Mouse (Mus musculus) midbrain, embryonic 13.5 days (tissue): ENCODE measurements around the gene Pde4c. TPM values are rescaled to one million over a fixed set of nuclear protein-coding genes. Genes with fewer than 3 reads are reported as not detected.

ENCODE experiments used
- ATAC-seq: fragments of 200-750 bp; cut with Nextera tagmentation; 2 replicates; pipeline ENCODE4 v1.8.0; 2017; ENCODE audit warnings: mild to moderate bottlenecking, moderate TSS enrichment, moderate library complexity
- H3K27ac ChIP-seq: fragments of 300-500 bp; sonication (generic); 2 replicates; pipeline ENCODE4 v1.5.1; 2015; ENCODE audit warnings: inconsistent platforms, mild to moderate bottlenecking, moderate library complexity
- H3K27me3 ChIP-seq: fragments of 300-500 bp; sonication (generic); 2 replicates; pipeline ENCODE4 v1.6.1; 2015; ENCODE audit warnings: mild to moderate bottlenecking, inconsistent platforms
- H3K36me3 ChIP-seq: fragments of 300-500 bp; sonication (generic); 2 replicates; pipeline ENCODE4 v1.6.1; 2015; ENCODE audit warnings: mild to moderate bottlenecking, inconsistent platforms
- H3K4me1 ChIP-seq: fragments of 300-500 bp; sonication (generic); replicated peaks from 2 replicates; pipeline ENCODE4 v1.6.1; 2015; ENCODE audit warnings: inconsistent platforms
- H3K4me2 ChIP-seq: fragments of 300-500 bp; sonication (generic); replicated peaks from 2 replicates; pipeline ENCODE4 v1.6.1; 2015; ENCODE audit warnings: moderate library complexity, mild to moderate bottlenecking, inconsistent platforms
- H3K4me3 ChIP-seq: fragments of 300-500 bp; sonication (generic); replicated peaks from 2 replicates; pipeline ENCODE4 v1.5.1; 2015; ENCODE audit warnings: mild to moderate bottlenecking, inconsistent platforms
- H3K9ac ChIP-seq: fragments of 300-500 bp; sonication (generic); replicated peaks from 2 replicates; pipeline ENCODE4 v1.6.1; 2015; ENCODE audit warnings: mild to moderate bottlenecking, inconsistent platforms
- H3K9me3 ChIP-seq: fragments of 300-500 bp; sonication (generic); 2 replicates; pipeline ENCODE4 v1.6.1; 2016; ENCODE audit warnings: mild to moderate bottlenecking, inconsistent platforms
- WGBS: fragments of 180-500 bp; shearing (Covaris S2); methylation state at CpG from one replicate; pipeline ENCODE4 v1.1.7; 2015; 5-methylcytosine and 5-hydroxymethylcytosine counted together
- microRNA-seq: library from miRNA; unstranded; fragments of <30 nt; microRNA quantifications from one replicate; pipeline ENCODE4, GENCODE M21; 2016
- polyA plus RNA-seq: library from polyadenylated mRNA; unstranded; fragments of >200 nt; fragmentation: Nextera tagmentation; extraction: Ambion mirVana; gene quantifications from 2 replicates; pipeline ENCODE4 v1.2.1, GENCODE M21; 2015

Gene Pde4c
- polyA plus RNA-seq, 1 experiment from 2014 or later = 0.15 TPM

- WGBS = 6% methylated on average over 58 of the region's 58 CpGs
- ATAC-seq = peak; percentile 87
- peaks cover 23% of the 10 kb centered on the region for H3K36me3 ChIP-seq
- peak overlapping the region; percentile 77 for H3K4me2 ChIP-seq
- peak overlapping the region; percentile 92 for H3K27ac ChIP-seq
- H3K4me1 ChIP-seq = peaks cover 46% of the 10 kb centered on the region
- H3K9me3 ChIP-seq = no peaks in the 10 kb centered on the region
- H3K27me3 ChIP-seq = peaks cover 27% of the 10 kb centered on the region
- peak overlapping the region; percentile 57 for H3K4me3 ChIP-seq
- peak overlapping the region; percentile 77 for H3K9ac ChIP-seq
Observed at GRCm38 (mm10) chr8:70791975-70792691, 68.6 kb downstream of the Pde4c start.

GRCm38 (mm10) chr8:70792700-70793099, 69.2 kb downstream of the Pde4c start:
- ATAC-seq = peak; percentile 65

GRCm38 (mm10) chr8:70794215-70794614, 70.7 kb downstream of the Pde4c start:
- no peak for ATAC-seq
- Histone ChIP-seq H3K4me1 (peaks cover 57% of the 10 kb centered on the region), H3K27me3 (peaks cover 39% of the 10 kb centered on the region), H3K4me2 (no peak overlapping the region), H3K4me3 (no peak overlapping the region), H3K36me3 (peaks cover 3% of the 10 kb centered on the region; the same call in 1 of the 2 replicates), H3K9ac (no peak overlapping the region), H3K9me3 (no peaks in the 10 kb centered on the region), H3K27ac (no peak overlapping the region)
- 94% methylated on average over 2 of the region's 2 CpGs for WGBS

More at GRCm38 (mm10) chr8:70792700-70793099, 69.2 kb downstream of the Pde4c start:
- Histone ChIP-seq H3K9ac (peak overlapping the region; percentile 77), H3K4me2 (peak overlapping the region; percentile 77), H3K9me3 (no peaks in the 10 kb centered on the region), H3K36me3 (peaks cover 17% of the 10 kb centered on the region), H3K27me3 (peaks cover 30% of the 10 kb centered on the region), H3K4me3 (peak overlapping the region; percentile 57), H3K4me1 (peaks cover 52% of the 10 kb centered on the region), H3K27ac (peak overlapping the region; percentile 92)
- WGBS = under 1% methylated on average over 20 of the region's 20 CpGs

- no peak for ATAC-seq
- no peak overlapping the region for H3K27ac ChIP-seq
Observed at GRCm38 (mm10) chr8:70795370-70795769, 71.8 kb downstream of the Pde4c start.

GRCm38 (mm10) chr8:70796403-70797080, 73.0 kb downstream of the Pde4c start:
- Histone ChIP-seq H3K9me3 (no peaks in the 10 kb centered on the region), H3K4me2 (peak overlapping the region; percentile 80), H3K27me3 (peaks cover 51% of the 10 kb centered on the region), H3K9ac (peak overlapping the region; percentile 76), H3K36me3 (no peaks in the 10 kb centered on the region), H3K27ac (peak overlapping the region; percentile 39), H3K4me3 (peak overlapping the region; percentile 56), H3K4me1 (peaks cover 49% of the 10 kb centered on the region)
- 3% methylated on average over 49 of the region's 54 CpGs for WGBS
- ATAC-seq = peak; percentile 7; the same call in 1 of the 2 replicates

More at GRCm38 (mm10) chr8:70795370-70795769, 71.8 kb downstream of the Pde4c start:
- no peak overlapping the region for H3K9ac ChIP-seq
- H3K4me2 ChIP-seq = 0 out of 2 replicates have a peak overlapping the region, but pooled peaks have one; percentile 80
- 94% methylated on average over 2 of the region's 2 CpGs for WGBS
- peaks cover 44% of the 10 kb centered on the region for H3K27me3 ChIP-seq
- peaks cover 56% of the 10 kb centered on the region for H3K4me1 ChIP-seq
- H3K36me3 ChIP-seq = no peaks in the 10 kb centered on the region
- H3K9me3 ChIP-seq = no peaks in the 10 kb centered on the region
- H3K4me3 ChIP-seq = no peak overlapping the region

GRCm38 (mm10) chr8:70797081-70798070, 73.9 kb downstream of the Pde4c start:
- H3K27ac ChIP-seq = peak overlapping the region; percentile 39; the same call in 1 of the 2 replicates
- peaks cover 54% of the 10 kb centered on the region for H3K27me3 ChIP-seq
- under 1% methylated on average over 57 of the region's 57 CpGs for WGBS
- H3K9ac ChIP-seq = peak overlapping the region; percentile 76
- H3K4me3 ChIP-seq = peak overlapping the region; percentile 56
- peaks cover 44% of the 10 kb centered on the region for H3K4me1 ChIP-seq
- H3K9me3 ChIP-seq = no peaks in the 10 kb centered on the region
- peak; percentile 80 for ATAC-seq
- H3K36me3 ChIP-seq = no peaks in the 10 kb centered on the region
- peak overlapping the region; percentile 80 for H3K4me2 ChIP-seq

GRCm38 (mm10) chr8:70798281-70798680, 74.8 kb downstream of the Pde4c start:
- H3K4me1 ChIP-seq = peaks cover 36% of the 10 kb centered on the region
- H3K4me2 ChIP-seq = peak overlapping the region; percentile 80
- H3K9me3 ChIP-seq = no peaks in the 10 kb centered on the region
- H3K36me3 ChIP-seq = no peaks in the 10 kb centered on the region
- no peak for ATAC-seq
- H3K4me3 ChIP-seq = peak overlapping the region; percentile 56
- H3K9ac ChIP-seq = no peak overlapping the region
- H3K27me3 ChIP-seq = peaks cover 63% of the 10 kb centered on the region
- WGBS = 13% methylated on average over 15 of the region's 15 CpGs
- H3K27ac ChIP-seq = no peak overlapping the region

GRCm38 (mm10) chr8:70800648-70801047, 77.1 kb downstream of the Pde4c start:
- peaks cover 78% of the 10 kb centered on the region for H3K27me3 ChIP-seq
- 53% methylated on average over 10 of the region's 10 CpGs for WGBS
- H3K4me3 ChIP-seq = no peak overlapping the region

More at GRCm38 (mm10) chr8:70800648-70801047, 77.1 kb downstream of the Pde4c start:
- Histone ChIP-seq H3K4me1 (peaks cover 43% of the 10 kb centered on the region), H3K27ac (no peak overlapping the region), H3K9me3 (no peaks in the 10 kb centered on the region), H3K36me3 (no peaks in the 10 kb centered on the region), H3K9ac (no peak overlapping the region), H3K4me2 (no peak overlapping the region)
- ATAC-seq = no peak

Small RNAs within 50 kb of the gene (microRNA-seq; reads per million reads assigned to microRNA genes)
- 0.62 reads per million for gene Mir7240

Other genes starting within 250 kb of the Pde4c start
- 19.3 and 22.2 TPM in 2 replicates for gene Klhl26, start 246.8 kb upstream of the Pde4c start, polyA plus RNA-seq
- 60.6 and 61.5 TPM in 2 replicates for gene Tmem59l, start 236.4 kb upstream of the Pde4c start, polyA plus RNA-seq
- 0.97 and 1.1 TPM in 2 replicates for gene Crlf1, start 230.6 kb upstream of the Pde4c start, polyA plus RNA-seq
- gene Rex1bd, start 217.0 kb upstream of the Pde4c start, polyA plus RNA-seq = 152 and 155 TPM in 2 replicates
- 680 and 755 TPM in 2 replicates for gene Uba52, start 212.9 kb upstream of the Pde4c start, polyA plus RNA-seq
- gene Fkbp8, start 196.0 kb upstream of the Pde4c start, polyA plus RNA-seq = 370 and 392 TPM in 2 replicates
- gene Kxd1, start 195.8 kb upstream of the Pde4c start, polyA plus RNA-seq = 44.5 and 48.1 TPM in 2 replicates
- 17.8 and 18.0 TPM in 2 replicates for gene Ell, start 184.3 kb upstream of the Pde4c start, polyA plus RNA-seq
- 119 and 133 TPM in 2 replicates for gene Isyna1, start 129.3 kb upstream of the Pde4c start, polyA plus RNA-seq
- gene Ssbp4, start 114.8 kb upstream of the Pde4c start, polyA plus RNA-seq = 123 and 129 TPM in 2 replicates
- gene Lrrc25, start 107.6 kb upstream of the Pde4c start, polyA plus RNA-seq = 1.1 and 1.2 TPM in 2 replicates
- 0.30 TPM in 1 of 2 replicates, not detected in the other for gene Gdf15, start 91.3 kb upstream of the Pde4c start, polyA plus RNA-seq
- 87.5 and 99.4 TPM in 2 replicates for gene Pgpep1, start 63.3 kb upstream of the Pde4c start, polyA plus RNA-seq
- gene Lsm4, start 50.5 kb upstream of the Pde4c start, polyA plus RNA-seq = 176 and 201 TPM in 2 replicates
- 65.1 and 97.7 TPM in 2 replicates for gene Jund, start 24.8 kb upstream of the Pde4c start, polyA plus RNA-seq
- 0.07 and 0.08 TPM in 2 replicates for gene Iqcn, start 20.3 kb upstream of the Pde4c start, polyA plus RNA-seq
- not detected in 2 replicates for gene Gm3336, start 5.2 kb upstream of the Pde4c start, polyA plus RNA-seq
- gene Rab3a, start 31.0 kb downstream of the Pde4c start, polyA plus RNA-seq = 261 and 275 TPM in 2 replicates
- gene Mpv17l2, start 37.2 kb downstream of the Pde4c start, polyA plus RNA-seq = 36.2 and 38.4 TPM in 2 replicates
- gene Pik3r2, start 53.0 kb downstream of the Pde4c start, polyA plus RNA-seq = 78.9 and 87.2 TPM in 2 replicates
- gene Mast3, start 81.3 kb downstream of the Pde4c start, polyA plus RNA-seq = 14.6 and 18.3 TPM in 2 replicates
- not detected in 2 replicates for gene Il12rb1, start 84.7 kb downstream of the Pde4c start, polyA plus RNA-seq
- 7.7 and 10.5 TPM in 2 replicates for gene Arrdc2, start 116.0 kb downstream of the Pde4c start, polyA plus RNA-seq
- 19.6 and 26.9 TPM in 2 replicates for gene Kcnn1, start 139.5 kb downstream of the Pde4c start, polyA plus RNA-seq
- gene Ccdc124, start 150.2 kb downstream of the Pde4c start, polyA plus RNA-seq = 160 TPM in 2 replicates
- 0.67 and 0.73 TPM in 2 replicates for gene Slc5a5, start 169.0 kb downstream of the Pde4c start, polyA plus RNA-seq
- gene Rpl18a, start 173.7 kb downstream of the Pde4c start, polyA plus RNA-seq = 2,682 and 2,717 TPM in 2 replicates
- gene Map1s, start 182.2 kb downstream of the Pde4c start, polyA plus RNA-seq = 61.0 and 62.5 TPM in 2 replicates